Mouse (Mus musculus): ENCODE data around the gene Spata5.
"Not testable (repeated sequence)": the region's sequence is repeated elsewhere in the genome, so short reads cannot be mapped to it uniquely, and the experiment has no call there.

Gene Spata5

DNA sequence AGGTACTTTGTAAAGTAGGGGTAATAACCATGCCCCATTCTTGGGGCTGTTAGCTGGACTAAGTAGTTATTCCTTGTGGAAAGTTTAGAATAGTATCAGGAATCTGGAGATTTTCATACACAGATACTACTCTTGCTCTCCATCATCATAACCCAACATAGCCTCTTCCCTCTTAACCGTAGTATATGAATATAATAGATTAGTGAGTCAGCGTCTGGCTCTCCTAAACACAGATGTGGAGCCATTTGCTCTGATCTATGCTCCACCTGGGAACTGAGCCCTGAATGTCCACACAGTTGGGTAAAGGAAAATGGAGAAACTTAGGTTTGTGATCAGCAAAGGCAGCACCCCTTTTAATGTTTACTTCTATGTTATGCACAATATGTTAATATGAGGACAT is 96.7 kb downstream of the Spata5 start:
- no peak for DNase-seq

DNA sequence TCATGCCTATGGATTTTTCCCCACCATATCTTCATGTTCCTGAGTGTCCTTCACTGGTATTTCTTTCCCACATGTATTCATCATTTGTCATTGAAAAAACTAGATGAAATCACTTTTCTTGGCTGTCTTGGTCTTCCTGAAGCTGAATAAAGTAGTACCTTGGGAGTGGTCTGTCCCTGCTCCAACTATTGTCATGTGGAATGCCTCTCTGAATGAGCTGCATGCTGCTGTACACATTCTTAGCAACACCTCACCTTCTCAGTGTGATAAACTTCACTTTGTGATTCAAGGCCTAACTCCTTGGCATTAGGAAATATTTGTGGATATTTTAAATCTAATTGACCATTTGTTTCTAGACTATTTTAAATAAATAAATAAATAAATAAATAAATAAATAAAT is 98.9 kb downstream of the Spata5 start:
- DNase-seq, result no peak

DNA sequence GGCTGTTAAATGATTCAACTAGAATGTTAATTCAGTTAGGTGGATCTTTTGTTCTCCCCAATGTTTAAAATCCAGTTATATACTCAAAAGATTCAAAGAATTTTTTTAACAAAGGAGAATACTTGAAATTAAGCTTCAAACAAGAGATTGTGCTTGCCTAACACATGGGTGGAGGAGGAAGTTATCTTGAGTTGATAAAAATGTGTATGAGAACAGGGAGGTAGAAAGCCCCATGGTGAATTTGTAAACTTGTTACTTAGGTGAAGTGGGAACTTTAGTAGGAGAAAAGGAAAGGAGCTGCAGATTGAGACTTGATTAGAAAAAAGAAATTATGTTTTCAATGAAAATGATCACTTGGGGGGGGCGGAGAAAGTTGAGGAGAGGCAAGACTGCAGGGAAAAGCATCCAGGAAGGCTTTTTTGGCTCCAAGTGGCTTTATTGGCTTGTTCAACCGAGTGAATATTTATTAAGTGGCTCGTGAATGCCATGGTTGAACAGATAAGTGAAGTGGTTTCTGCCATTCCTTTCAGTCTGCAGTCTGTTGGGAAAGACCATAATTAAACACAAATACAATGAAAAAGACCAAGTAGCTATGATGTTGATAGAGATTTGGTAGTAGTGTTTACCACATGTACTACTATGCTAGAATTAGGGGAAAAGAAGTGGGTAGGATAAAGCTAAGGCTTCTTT is 100.8 kb downstream of the Spata5 start:
- DNase-seq, result no peak

DNA sequence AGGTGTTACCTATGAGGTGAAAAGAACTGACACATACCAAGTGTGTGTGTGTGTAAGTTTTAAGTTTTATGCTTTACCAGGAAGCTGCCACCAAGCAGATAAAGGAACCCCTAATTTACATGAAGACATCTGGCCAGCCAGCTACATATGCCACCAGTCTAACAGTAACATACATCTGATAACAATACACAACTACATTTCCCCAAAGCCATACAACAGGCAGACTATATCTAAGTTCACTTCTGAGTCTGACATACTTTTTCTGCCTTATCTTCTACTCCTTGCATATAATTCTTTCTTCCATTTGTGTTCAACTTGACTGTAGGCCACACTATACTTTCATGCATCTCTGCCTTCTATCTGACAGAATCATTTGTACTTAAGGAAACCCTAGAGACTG is 112.4 kb downstream of the Spata5 start:
- no peak for DNase-seq

DNA sequence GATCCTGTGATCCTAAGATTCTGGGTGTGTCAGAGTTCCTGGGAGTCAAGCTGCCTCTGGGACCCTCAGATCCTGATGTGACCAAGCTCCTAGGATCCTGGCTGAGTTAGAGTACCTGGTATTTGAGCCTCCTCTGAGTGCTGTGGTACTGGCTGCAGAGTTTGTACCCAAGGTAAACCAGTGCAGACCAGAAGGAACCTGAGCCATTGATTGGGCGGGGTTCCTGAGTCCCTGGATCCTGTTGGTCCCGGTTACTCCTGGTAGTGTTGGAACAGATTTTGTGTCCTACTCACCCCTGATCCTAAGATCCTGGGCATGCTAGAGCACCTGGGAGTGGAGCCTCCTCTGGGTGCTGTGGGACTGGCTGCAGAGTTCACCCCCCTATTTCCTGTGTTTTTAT is 121.0 kb downstream of the Spata5 start:
- not testable (repeated sequence) for DNase-seq

DNA sequence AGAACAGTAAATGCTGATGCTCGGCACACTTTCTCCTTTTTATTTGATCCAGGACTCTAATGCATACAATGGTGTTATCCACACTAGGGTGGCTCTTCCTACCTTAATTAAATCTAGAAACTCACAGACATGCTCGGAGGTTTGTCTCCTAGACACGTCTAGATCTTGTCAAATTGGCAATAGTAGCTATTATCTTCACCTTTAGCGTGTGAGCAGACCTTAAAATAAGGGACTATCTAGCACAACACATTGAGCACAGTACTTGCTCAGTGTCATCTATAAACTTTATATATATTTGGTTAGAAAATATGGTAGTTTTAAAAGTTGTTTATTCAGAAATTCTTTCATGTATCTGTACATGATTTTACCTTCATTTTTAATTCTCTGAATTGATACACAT is 126.7 kb downstream of the Spata5 start:
- DNase-seq, result no peak

DNA sequence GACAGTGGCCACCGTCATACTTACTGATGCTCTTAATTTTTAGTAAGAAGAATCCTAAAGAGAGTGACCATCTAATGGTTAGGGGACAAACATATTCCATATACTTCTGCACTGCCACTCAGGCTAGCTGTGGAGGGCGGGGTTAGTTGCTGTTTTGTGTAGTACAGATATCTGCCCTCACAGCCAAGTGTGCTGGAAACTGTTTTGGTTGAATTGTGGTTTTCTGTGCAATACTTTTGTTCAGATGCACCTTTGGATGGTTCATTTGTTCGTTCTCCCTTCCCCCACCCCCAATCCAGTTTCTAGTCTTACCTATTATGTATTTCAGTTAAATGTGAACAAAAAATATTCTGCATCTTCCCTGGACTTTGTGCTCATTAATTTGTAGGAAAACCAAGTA is 130.5 kb downstream of the Spata5 start:
- no peak for DNase-seq

DNA sequence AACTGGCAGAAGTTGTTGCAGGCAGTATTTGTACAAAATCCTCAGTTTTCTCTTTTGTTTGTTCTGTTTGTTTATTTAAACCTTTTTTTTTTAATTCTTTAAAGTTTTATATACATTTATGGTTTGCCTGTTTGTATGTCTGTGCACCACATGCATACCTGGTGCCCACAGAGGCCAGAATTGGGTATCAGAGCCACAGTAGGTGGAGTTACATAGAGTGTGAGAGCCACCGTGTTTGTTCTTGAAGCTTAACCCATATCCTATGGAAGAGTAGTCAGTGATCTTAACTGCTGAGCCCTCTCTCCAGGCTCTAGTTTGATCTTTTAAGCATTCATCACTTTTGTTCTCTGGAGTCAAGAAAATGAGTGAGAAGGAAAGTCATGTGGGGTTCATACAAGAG is 130.9 kb downstream of the Spata5 start:
- no peak for DNase-seq

DNA sequence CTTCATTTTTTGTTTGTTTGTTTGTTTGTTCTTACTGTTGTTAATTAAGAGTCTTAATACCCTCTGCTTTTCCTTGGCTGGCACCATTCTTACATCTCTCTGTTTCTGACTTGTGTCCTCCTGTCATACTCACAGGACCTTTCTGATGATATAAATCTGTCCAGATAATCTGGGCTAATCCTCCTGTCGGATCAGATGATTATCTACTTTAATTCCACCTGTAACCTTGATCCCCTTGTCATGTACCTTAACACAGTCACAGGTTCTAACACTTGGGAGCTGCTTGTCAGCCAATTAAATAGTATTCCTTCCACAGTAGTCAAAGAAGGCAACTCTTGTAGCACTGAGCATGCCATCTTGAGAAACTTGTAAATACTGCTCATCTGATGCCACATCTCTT is 131.8 kb downstream of the Spata5 start:
- DNase-seq, result no peak

DNA sequence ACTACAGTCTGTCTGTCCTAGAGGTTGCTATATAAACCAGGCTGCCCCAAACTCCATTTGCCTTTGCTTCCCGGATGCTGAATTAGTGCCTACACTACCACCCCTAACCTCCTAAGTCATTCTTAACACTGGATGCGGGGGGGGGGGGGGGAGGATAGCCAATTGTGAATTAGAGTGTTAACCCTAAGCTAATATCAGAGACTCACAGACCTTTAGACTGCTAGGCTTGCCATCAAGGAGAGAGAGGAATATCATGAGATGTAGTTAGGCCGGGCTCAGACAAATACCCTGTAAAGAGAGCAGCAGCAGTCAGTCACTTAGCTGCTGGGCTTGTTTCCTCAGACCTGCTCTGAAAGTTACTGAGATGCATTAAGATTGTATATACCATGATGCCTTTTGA is 132.5 kb downstream of the Spata5 start:
- no peak for DNase-seq

DNA sequence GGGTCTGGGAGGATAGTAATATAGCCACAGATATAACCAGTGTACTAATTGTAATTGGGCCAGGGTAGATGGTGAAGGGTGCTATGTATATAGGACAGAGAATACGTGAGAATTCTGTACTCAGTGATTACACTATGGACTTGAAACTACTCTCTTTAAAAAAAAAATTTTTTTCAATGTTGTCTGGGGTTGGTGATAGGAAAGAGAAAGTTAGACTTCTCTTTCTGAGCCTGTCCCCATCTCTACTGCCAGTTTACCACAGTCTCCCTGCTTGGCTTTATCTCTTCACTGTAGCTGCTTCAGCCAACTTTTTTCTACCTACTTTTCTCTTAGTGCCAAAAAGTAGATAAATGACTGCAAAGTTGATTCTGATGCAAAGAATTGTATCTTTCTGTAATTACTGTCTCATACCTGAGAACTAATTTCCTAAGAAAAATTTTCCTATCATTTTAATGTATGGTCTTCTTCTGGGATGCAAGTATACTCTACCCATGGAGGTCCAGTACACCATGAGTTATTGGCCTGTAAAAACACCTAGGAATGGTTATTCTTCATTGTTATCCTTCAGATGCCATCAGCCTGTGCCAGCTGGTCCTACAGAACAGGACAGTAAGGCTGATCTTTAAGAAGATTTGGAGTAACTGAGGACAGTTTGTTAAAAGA is 133.8 kb downstream of the Spata5 start:
- no peak for DNase-seq

DNA sequence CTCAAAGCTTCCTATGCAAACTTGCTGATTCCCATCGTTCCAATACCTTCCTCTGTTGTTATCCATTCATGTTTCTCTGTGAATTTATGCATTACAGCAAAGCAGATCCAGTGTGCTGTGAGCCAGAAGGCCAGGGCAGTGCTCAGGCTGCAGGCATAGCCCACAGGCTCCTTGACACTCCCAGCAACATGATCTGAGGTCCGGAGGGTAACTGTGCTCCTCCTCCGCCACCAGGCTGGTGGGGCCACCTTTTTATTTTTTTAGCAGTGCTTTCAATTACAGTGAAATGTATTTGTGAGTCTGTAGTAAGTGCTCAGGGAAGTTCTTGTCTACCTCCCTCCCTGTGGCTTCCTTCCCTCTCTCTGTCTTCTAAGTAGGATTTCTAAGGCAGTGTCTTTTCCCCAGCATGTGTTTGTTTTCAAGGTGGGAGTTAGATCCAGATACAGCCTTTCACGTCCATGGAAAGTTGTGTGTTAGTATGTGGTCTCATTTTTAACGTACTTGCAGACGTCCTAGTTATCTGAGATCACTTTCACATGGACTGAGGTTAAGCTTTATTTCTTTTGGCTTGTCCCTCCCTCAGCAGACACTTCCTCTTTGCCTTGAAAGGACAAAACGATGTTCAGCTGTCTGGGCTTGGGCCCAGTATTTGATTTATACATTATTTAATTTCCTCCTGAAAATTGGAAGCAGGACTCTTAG is 136.9 kb downstream of the Spata5 start:
- no peak for DNase-seq

DNA sequence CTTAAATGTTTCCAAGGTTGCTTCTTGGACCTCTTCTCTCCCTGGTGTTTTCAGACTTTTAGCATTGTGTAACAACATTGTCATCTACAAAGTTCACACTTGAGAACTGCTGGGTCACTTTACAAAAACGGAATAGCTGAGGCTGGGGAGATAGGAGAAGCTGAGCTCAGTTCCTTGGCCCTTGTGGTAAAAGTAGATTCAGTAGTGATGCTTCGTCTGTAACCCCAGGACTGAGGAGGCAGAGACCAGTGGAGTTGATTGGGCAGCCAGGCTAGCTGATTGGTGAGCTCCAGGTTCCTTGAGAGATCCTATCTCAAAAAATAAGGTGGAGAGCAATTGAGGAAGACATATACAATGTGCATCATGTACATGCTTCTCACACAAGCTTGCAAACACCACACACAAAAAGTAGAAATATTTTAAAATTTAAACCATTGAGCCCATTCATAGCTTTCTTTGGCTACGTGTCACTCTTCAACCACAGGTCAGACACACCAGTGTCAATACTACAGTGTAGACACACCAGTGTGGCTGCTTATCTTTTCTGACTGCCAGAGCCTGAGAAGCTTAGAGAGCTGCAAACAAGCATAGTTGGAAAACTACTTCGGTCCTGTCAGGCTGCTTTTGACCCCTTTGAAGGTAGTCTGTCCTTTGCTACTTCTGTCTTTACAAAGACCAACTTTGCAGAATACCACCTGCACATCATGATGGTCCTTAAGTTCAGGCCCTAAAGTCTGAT is 138.2 kb downstream of the Spata5 start:
- DNase-seq, result no peak

DNA sequence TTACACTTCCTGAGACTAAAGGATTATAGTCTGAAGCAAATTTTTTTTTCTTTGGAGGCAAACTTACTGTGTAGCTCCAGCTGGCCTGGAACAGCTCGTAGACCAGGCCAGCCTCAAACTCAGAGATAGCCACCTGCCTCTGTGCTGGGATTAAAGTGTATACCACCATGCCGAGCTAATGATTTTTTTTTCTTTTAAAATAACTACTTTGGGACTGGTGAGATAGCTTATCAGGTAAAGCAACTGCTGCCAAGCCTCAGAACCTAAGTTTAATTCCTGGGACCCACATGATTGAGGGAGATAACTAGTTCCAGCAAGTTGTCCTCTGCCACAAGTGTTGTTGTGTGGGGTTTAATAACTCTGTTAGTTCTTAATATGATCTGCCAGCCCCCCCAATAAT is 139.6 kb downstream of the Spata5 start:
- DNase-seq, result no peak

DNA sequence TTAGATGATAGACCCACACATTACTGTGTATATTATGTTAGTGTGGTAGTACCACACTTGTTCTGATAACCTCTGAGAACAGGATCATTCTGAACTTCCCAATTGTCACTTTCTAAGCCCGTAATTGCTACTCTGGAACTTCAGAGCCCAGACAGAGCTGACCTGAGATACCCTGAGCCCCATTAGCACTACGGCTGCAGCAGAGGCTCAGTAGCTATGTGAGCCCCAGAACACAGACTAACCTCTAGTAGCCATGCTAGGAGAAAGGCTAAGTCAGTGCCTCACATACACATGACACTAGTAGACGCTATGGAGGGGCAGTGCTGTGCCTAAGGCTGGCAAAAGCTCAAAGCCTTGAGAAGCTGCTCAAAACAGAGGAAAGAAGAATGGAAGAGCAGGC is 141.8 kb downstream of the Spata5 start:
- DNase-seq, result no peak

DNA sequence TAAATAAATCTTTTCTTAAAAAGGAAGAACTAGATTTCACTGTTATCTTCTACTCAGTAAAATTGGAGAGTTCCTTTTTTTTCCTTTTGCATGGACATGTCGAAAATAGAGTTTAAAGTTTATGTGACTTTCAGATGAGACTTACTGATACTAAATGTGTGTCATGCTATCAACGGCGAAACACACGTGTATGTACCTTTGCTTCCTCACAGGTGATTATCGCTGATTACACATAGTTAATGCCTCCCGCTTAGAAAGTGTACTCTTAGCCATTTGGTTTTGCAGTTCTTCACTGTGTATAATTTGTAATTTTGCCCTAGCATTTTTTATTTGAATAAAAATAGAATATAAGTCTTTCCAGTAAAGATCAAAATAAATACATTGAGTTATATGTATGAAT is 146.4 kb downstream of the Spata5 start:
- DNase-seq, result no peak

DNA sequence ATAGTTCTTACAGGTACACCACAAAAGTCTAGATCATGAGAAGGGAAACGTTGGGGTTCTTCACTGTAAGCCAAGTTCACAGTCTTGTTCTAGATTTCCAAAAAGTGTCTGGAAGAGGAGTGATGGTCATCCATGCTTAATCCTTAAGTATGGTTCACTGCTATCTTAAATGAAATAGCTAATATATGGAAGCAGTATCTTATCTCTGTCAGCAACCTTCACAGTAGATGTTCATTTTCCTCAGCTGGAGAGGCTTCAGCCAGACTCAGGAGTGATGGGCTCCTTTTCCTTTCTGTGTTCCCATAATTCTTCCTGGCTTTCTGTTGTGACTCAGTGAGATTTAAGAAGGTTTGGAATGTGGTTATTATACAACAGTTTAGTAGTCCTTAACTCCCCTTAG is 147.8 kb downstream of the Spata5 start:
- DNase-seq, result no peak

DNA sequence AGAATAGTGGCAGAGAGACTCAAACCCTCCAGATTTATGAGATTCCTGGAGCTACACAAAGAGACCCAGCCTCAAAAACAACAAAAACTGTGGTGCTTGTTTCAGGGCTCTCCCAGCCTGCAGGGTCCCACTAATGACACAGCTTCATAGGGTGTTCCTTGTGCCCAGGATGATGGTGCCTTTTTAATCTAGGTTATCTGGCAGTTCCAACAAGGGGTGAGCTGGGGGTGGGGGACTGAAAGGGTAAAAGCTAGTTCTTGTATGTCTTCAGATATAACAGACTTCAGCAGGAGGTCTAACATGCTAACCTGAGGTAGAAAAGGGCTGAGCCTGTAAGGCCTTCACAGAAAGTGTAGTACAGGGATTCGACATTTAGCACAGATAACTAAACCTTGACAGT is 149.1 kb downstream of the Spata5 start:
- DNase-seq, result no peak

DNA sequence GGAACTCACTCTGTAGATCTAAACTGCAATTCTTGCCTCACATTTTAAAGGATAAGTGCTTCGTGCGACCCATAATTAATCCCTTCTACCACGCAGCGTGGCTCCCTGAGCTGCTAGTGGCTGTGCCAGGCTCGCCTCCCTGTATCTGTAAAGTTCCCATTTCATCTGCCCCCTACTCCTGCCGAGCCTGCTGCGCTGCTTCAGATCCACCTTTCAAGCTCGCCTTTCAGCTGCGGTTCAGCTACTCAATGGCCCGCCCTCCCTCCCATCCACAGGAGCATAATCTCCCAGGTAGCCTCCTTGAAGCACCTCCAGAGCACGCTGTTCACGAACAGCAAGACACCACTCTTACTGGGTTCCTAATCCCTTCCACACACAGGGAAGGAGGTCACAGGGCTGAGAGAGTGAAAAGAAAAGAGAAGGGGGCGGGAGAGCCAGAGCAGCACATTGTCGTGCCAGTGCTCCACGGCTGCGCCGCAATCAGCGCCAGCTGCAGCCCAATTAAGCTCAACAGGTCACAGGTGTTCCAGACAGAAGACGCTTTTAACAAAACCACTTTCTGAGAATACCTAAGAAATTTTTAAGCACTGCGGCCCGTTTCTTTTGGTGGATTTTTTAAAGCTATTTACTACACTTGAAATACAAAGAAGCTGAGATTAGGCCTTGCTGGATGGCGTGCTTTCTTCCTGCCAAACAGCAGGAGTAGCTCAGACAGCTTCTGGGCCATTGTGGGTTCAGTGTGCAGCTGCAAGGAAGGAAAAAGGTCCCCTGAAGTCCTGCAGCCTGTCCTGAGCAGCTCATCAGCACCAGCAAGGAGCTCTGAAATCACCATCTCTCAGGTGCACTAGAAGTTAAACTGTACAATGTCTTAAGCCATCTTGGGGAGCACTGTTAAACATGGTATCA is 150.2 kb downstream of the Spata5 start:
- DNase-seq, result peak; percentile 8

DNA sequence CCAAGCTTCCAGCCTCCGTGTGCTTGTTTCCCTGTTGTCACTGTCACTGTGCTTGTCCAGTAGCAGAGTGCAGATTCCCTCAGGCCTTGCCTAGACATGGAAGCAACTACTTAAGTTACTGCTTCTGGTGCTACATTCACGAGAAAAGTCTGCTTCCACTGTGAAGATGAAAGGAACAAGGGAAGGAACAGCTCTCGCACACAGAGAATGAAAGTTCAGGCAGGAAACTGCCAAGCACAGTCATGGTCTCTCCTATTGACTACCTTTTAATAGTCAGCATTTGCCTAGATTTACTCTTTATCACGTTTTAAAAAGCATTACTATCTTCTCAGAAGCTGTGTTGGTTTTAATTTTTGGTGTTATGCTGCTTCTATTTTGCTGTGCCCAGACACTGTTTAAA is 151.9 kb downstream of the Spata5 start:
- no peak for DNase-seq

DNA sequence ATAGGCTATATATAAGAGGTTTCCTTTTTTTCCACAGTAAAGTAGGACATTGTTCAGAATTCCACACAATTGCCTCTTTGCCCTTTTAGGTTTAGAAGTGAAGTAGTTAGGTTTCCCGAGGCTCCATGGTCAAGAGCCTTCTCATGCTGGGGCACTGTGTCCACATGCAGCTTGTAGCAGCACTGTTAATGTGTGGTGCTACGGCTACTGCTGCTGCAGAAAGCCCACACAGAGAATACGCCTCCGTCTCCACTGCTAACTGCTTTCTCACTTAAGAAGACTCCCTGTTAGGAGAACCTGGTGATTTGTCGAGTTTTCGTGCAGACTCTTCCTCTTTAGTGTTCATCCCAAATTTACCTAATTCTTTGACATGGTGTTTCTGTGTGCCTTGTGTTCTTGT is 152.4 kb downstream of the Spata5 start:
- DNase-seq, result peak; percentile 14

DNA sequence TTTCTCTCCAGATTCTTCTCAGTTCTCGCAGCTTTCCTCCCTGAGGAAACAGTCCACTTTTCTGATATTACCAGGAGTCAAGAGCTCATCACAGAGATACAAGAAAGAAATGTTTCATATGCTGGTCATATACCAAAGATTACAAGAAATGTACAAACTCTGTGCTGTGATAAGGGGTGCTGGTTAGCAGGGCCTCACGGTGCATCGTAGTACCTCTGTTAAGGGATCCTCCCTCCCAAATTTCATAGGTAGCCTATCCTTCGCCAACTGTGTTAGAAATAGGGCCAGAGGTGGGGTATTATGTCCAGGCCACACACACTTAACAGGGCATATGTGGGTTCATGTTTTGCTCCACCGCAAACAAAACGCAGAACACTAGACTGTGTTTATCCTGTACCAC is 157.1 kb downstream of the Spata5 start:
- no peak for DNase-seq

DNA sequence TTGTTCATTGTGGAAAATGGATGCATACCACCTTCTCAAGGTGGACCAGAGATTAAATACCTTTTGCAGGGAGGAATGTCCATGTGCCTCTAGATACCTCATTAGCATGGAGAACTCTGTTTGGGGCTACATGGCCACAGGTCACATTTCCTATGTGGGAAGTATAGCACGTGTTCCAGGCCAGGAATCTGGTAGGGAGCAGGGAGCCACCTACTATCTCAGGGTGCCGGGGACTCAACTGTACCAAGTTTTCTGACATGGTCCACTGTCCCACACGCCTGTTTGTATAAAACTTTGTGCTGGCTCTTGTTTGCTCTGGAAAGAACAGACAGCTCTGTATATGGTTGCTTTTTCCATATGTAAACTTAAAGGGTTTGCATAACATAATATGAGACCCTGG is 158.0 kb downstream of the Spata5 start:
- no peak for DNase-seq
